Mouse (Mus musculus): Measurements from ENCODE around the gene Fuz.

The Fuz gene

DNA sequence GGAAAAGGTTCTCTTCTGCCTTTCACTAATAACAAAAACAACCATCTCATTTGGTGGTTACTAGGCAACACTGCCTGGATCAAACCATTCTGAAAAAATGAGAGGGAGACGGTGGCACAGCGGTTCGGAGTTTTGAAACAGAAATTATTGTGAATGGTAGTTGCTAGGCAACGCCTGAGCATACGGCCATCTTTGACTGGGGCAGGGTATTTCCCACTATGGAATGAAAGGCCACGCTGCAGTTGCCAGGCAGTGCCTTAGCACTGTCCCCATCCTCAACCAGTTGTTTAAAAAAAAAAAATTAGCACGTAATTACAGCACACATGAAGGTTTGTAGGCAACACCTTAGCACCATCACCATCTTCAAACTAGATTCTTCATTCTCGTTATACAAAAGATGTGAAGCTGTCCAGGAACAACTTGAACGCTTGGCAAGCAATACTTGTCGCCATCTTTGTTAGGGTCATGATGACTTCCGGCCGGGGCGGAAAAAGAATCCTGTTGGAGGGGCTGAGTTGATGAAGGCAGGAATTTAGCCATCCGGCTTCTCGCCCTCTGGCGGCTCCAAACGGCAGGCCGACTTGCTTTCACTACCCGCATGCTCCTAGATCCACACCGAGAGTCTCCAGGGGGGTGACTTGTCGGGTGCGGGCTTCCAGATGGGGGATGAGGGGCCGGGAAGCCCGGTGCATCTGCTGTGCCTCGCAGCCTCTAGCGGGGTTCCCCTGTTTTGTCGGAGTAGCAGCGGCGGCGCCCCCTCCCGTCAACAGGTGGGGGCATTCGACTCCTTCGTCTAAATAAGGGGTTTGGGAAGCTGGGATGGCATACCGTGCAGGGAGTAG is at the start of gene Fuz:
Gene Fuz, plus strand, starts transcription at position 487 of the 842 bp plus-strand sequence.
- peak; percentile 92 for DNase-seq

DNA sequence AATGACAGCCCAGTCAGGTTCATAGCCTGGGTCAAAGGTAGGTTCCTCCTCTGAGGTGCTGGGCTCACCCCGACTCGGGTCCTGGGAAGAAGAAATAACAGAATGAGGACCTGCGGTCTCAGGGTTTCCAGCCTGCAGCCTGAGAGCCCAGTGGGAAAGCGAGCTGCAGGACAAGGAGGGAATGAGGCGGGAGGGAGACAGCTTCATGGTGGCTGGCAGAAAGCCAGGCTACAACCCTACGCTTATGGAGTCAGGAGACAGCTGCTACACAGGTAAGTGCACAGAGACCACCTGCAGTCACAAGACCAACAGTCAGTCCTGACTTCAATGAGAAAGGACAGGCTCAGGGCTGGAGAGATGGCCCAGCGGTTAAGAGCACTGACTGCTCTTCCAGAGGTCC is 49.1 kb upstream of the Fuz start:
- DNase-seq, result no peak

DNA sequence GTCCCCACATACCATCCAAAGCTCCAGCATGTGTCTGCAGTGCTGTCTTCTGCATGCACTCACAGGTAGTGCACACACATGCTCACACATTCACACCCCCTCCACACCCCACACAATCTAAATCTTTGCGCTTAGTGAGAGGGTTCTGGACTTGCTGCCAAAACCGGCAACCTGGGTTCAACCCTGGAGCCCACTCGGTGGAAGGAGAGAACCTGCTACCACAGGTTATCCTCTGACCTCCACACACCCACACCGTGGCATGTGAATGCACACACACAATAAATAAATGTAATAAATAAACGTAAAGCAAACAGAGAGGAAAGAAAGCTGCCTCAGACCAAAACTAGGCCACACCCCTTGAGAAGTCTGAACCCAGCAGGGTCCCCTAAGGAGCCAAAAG is 48.1 kb upstream of the Fuz start:
- DNase-seq, result no peak

DNA sequence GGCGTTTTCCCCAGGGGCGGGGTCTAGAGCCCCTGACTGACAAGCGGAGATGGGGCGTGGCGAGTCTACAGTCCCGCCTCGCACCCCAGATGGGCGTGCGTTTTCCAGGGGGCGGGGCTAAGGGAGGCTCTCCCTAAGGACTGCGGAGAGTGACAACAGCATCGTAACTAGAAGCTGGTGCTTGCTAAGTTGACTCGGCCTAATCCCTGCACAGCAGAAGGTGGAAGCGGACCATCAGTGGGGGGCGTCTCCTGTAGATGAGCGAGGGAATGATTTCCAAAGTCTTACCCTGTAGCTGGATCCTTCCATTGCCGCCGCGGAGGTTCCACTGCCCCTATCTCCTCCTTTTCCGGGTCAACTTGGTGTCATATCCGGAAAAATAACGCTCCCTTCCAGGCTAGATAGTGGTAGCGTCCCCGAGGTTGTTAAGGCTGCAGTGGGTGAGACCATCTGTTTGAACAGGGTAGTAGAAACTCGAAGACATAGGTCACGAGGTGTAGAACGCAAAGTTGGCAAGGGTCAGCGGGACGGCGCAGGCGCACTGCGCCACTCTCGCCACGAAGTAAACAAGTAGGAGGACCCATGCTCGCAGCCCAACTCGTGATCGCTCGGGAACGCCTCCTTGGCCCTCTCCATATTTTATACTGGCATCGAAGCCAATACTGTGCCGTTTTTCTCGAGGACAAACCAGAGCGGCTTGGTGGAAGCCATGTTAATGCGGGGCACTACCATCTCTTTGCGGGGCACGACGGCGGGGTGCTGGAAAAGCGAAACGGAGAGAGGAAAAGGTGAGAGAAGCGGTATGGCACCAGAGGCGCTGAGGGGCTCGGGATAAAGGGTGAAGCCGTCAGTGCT is 47.1 kb upstream of the Fuz start, which contains the start of the genes Akt1s1 and Tbc1d17:
Gene Akt1s1, plus strand, starts transcription at position 431 of the 855 bp plus-strand sequence.
Gene Tbc1d17, minus strand, starts transcription at position 519 of the 855 bp plus-strand sequence.
- DNase-seq, result peak; percentile 99

DNA sequence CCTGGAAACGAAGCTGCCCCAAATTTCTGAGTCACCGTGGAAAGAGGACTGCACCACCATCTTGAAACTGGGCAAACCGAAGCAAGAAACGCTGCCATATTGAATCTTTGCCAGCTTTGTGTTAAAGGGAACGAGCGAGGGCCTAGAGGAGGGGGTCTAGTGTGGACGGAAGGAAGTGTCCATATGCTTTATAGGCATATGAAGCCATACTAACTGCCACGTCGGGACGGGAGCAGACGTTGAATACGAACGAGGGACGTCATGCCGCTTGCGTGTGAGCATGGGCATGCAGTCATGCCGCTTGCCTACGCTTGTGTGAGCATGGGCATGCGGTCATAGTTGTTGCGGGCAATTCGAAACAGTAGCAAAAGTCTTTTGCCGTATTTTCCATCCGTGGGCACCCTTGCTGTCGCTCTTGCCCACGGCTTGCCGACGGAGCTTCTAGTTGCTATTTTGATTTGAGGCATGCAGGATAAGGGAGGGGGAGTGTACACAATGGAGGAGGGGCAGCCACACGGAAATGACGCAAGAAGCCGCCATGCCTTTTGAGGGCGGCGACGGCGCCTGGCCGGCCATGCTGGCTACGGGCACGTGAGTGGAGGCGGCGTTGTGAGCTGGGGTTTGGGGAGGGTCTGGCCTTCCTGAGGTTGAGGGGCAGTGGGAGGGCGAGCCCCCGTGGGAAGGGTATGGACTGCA is 46.3 kb upstream of the Fuz start:
- DNase-seq, result peak; percentile 91

DNA sequence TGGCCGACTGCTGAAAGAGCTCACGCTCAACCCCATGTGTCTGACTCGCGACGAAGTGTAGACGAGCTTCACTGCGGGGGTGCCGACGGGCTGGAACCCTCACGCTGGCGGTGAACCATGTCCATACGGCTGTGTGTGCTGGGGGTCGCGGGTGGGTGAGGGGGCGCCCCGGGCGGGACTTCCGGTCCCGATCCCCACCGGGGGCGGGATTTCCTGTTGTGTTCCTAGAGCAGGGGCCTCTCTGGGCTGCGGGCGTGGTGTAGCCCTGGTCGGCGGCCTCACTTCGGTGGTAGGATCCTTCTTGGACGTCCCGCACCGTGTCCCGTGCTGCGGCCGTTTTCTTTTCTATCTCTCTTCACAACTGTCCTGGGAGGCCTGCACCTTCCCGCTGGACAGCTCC is 45.7 kb upstream of the Fuz start:
- DNase-seq, result peak; percentile 80

DNA sequence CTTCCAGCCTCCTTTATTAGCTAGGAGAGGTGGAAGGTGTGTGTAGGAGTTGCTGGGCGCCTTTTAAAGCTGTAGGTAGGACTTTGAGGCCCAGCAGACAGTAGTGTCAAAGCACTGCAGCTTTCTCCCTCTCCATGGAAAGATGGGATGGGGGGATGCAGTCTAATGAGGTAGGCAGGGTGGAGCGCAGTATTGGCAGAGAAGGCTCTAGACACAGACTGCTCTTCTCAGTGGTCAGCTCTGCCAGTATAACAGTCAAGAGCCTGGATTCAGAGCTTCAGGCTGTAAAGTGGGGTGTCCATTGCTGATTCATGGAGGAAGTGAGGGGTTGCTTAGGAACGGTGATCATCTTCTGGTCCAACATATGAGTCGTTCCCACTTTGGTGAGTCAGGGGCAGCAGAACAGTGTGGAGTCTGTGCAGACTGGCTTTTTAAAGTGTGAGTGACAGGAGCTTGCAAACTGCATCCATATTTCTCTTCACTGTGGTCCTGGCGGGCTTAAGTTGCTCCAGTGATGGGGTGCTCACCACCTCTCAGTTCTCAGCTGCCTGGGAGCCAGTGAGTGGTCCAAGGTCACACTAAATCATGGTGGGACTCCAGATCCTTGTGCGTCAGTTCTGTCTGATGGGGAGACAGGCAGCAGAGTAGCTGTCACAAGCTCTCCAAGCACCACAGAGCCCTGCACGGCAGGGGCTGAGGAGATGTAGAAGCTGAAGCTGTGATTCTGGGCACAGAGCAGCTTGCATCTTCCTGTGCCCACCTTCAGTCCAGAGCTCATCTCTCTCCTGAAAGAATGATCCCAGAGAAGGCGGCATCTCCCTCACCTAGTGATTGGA is 44.9 kb upstream of the Fuz start:
- DNase-seq, result no peak

DNA sequence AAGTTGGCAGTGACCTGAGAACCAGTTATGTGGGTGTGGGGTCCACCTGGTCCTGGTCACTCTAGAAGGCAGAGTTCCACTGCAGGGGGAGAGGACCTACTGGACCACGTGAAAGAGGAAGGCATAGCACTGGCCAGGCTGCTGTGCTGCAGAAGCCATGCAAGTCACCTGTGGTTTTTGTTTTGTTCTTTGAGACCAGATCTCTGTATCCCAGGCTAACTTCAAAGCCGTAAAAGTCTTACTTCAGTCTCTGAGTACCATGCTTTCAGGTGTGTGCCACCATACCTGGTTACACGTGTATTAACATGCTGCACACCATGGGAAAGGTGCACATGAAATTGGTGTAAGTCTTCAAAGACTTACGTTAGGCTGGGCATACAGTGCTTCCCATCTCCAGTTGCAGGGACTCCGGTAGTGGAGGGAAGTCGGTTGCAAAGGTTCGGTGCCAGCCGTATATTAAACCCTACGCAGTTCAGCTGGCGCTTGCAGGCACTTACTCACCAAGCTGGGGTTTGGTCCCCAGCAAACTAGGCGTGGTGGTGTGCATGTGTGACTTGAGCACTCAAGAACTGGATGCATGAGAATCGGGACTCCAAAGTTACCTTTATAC is 44.1 kb upstream of the Fuz start:
- no peak for DNase-seq

DNA sequence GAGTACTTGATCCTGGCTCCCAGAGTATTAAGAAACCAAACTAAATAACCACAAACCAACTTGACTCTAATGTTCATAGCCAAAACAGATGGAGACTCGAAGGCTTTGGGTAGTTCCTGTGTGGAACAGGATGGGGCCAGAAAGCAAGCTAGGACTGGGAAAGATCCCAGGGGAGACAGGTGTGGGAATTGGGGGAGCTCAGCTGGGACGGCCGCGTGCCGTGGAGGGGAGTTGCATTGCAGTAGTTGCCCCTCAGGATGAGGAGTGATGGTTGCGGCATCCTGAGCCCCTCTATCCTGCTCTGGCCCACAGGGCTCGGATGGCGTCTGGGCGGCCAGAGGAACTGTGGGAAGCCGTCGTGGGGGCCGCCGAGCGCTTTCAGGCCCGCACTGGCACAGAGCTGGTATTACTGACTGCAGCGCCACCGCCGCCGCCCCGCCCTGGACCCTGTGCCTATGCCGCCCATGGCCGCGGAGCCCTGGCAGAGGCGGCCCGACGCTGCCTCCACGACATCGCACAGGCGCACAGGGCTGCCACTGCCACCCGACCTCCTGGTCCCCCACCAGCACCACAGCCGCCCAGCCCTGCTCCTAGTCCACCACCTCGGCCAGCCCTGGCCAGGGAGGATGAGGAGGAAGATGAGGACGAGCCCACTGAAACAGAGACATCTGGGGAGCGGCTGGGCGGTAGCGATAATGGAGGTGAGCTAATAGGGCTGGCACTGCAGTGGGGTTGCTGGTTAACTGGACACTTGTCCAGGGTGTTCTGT is 43.4 kb upstream of the Fuz start:
- DNase-seq, result no peak

DNA sequence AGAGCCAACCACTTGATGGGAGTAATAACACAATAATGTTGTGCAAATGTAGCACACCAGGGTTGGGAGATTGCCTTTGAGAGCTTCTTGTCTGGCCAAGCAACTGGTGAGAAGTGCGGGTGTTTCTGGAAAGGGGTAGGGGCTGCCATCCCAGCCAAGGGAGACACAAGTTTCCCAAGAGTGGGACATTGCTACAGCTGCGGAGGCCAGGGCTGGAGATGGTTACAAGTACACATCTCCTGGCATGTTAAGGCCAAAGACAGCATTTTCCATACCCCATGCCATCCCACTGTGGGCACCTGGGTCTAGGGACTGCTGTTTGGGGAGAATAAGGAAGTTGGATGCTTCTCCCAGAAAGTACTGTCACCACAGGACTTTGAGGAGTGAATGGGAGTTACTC is 42.8 kb upstream of the Fuz start:
- no peak for DNase-seq

DNA sequence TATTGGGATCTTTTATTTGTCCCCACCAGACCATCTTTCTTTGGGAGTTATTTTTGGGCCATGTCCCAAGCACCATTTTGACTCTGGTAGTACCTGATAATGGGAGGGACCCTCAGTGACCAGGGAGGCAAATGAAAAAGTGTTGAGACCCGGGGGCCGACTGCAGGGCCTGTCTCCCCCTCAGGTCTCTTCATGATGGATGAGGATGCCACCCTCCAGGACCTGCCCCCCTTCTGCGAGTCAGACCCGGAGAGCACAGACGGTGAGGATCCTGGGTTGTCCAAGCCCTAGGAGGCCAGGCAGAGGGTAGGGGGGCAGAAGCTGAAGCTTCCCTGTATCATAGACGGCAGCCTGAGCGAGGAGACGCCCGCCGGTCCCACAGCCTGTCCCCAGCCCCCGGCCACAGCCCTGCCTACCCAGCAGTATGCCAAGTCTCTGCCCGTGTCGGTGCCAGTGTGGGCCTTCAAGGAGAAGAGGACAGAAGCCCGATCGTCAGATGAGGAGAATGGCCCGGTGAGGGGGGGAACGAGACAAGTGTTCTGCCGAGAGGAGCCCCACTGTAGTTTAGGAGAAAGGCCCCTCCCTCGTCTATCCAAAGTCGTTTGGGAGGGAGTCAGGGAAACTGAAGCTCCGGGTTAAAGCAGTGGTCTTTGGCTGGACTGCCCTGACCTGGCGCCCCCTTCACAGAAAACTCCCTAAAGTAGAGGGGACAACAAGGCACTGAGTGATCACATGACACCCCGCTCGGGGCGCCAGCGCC is 42.1 kb upstream of the Fuz start:
- DNase-seq, result no peak

DNA sequence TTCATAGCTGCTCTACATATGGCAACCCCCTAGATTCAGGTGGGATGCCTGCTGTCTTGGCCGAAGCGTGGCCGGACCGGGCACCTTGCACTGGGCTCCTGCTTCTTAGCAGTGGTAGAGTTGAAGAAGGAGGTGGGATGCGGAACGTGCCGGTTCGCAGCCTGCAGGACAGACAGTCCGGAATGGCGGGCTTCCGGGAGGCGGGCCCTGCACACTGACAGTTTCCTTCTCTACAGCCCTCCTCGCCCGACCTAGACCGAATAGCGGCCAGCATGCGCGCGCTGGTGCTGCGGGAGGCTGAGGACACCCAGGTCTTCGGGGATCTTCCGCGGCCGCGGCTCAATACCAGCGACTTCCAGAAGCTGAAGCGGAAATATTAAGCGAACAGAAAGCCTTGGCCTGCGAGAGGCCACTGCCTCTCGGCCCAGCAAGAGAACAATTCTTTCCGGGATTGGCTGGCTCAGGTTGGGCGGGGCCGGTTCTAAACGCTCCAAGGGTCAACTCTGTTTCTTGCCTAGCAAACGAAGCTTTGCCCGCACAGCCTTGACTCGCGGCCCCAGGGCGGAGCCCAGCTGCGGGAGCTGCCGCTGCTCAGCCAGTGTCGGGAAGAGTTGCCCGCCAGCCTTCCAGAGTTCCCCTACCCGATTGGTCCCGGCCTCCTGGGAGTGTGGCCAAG is 41.4 kb upstream of the Fuz start:
- DNase-seq, result peak; percentile 95

DNA sequence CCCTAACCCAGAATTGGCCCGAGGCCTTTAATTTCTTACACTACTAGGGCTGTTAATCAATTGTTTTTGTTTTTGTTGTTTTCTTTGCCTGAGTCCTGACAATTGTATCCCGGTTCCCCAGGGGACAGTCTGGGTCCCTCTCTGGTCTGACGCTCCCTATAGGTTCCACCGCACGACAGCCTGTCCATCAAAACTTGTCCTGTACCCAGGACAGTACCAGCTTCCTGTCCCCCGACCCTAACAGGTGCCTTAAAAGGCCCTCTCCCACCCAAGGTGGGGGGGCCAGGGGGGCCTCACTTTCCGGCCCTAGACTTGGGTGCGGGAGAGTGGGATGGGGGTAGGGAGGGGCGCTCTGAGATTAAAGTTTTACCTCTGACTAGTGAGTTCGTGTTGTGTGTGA is 40.8 kb upstream of the Fuz start:
- no peak for DNase-seq

DNA sequence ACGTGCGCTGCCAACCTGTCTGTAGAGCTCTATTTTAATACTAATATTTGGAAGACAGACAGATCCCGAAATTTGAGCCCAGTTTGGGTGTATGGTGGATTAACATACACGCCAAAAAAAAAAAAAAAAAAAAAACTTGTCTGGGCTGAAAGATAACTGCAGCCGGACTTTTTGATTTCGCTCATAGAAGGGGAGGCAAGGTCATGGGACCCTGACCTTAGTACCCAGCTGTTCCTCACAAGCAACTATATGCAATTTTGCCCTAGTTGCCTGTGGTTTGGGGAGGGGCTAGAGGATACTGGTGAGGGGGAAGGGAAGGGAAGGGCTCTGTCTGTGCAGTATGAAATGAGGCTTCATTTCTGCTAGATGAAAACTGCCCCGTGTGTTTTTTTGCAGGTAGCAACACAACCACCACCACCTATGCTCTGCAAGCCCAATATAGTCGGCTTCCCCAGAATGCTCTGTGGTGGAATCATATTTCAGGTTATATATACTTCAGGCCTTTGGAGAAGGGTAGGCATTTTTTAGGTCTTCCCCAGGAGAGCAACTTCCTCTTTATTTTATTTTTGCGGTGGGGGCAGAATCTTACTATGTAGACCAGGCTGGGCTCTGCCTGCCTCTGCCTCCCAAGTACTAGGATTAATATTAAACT is 39.5 kb upstream of the Fuz start:
- no peak for DNase-seq

DNA sequence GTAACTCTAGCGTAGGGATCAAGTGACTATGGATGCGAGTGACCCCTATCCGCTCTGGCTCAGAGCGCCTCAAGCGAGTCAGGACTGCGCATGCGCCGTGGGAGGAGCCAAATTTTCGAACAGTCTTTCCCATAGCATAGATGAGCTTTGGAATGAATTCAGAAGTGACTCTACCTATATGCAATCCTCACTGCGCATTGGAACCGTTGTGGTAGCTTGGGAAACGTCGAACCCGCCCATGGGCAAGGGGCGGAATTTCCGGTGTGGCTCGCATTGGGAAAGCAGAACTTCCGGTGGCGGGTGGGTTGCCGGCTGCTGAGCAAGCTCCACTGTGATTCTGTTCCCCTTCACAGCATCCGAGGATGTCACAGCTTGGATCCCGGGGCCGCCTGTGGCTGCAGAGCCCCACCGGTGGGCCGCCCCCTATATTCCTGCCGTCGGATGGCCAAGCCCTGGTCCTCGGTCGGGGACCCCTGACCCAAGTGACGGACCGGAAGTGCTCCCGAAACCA is 38.8 kb upstream of the Fuz start, which contains the start of gene Pnkp:
Gene Pnkp, plus strand, starts transcription at position 98 of the 511 bp plus-strand sequence.
- peak; percentile 87 for DNase-seq

DNA sequence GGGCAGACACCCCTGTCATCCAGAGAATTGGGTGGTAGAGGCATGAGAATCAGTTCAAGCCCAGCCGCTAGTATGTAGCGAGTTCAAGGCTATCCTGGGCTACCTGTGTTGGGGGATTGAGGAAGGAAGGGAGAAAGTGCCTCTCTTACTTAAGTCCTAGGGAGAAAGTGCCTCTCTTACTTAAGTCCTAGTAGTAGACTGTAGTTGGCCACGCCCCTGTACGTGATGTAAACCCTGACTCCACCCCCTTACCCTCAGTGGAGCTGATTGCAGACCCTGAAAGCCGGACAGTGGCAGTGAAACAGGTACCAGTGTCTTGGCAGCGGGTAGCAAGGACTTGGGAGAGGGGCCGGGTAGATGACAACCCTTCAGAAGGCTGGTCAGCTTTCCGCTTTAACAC is 38.0 kb upstream of the Fuz start:
- peak; percentile 42 for DNase-seq

DNA sequence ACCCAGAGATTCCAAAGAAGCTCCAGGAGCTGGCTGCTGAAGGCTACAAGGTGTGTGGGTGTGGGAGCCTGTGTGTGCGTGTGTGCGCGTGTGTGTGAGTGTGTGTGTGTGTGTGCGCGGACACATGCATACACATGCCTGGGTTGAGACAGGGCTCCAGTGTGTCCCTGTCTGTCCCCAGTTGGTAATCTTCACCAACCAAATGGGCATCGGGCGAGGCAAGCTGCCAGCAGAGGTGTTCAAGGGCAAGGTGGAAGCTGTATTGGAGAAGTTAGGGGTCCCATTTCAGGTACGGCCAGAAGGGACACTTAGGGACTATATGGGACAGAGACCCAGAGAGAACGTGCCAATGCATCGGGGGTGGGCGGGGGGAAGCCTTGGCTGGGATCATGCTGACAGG is 36.0 kb upstream of the Fuz start:
- DNase-seq, result no peak

DNA sequence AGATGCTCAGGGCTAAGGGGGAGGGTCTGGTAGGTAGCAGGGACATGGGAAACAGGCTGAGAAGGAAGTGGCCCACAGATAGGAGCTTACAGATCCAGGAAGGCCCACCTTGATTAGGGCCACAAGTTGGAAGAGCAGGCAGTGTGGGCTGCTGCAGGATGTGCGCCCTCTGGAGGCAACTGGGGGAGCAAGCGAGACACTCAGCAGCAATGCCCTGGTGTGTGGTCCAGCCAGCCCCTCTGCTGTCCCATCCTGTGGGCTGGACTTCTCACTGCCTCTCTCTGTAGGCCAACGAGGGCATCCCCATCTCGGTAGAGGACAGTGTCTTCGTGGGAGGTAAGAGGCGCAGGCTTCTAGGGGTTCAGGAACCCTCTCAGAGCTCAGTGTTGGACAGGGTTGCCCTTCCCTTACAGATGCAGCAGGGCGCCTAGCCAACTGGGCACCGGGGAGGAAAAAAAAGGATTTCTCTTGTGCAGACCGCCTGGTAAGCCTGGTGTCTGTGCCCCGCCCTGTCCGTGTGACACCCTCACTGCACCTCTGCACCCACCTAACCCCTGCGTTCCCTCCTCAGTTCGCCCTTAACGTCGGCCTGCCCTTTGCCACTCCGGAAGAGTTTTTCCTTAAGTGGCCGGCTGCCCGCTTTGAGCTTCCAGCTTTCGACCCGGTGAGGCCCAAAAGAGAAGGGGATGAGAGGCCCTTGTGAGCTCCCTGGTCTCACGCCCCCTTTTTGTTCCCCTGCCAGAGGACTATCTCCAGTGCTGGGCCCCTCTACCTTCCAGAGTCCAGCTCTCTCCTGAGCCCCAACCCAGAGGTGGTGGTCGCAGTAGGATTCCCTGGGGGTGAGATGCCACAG is 35.1 kb upstream of the Fuz start:
- DNase-seq, result peak; percentile 73
